Mouse (Mus musculus): ENCODE data around the gene Tiam1. TPM values are rescaled to one million over a fixed set of nuclear protein-coding genes. Genes with fewer than 3 reads are reported as not detected.

Tiam1 gene
- polyA plus RNA-seq, 1 experiment from 2014 or later: 10.7 TPM

GRCm38 (mm10) chr16:89848651-89849597 lies 294.6 kb downstream of the Tiam1 start:
- Histone ChIP-seq H3K36me3 (peaks cover 16% of the 10 kb centered on the region), H3K27ac (replicated peaks) (no peak overlapping the region), H3K4me3 (no peak overlapping the region), H3K4me1 (no peaks in the 10 kb centered on the region), H3K9me3 (peaks cover 5% of the 10 kb centered on the region; the same call in 1 of the 2 replicates), H3K27me3 (replicated peaks) (no peaks in the 10 kb centered on the region), H3K9ac (no peak overlapping the region), H3K4me2 (no peak overlapping the region)
- no peak for ATAC-seq (ENCODE audit: extremely low read depth, insufficient number of reproducible peaks, low FRiP score, low TSS enrichment)
- 78% methylated on average over 19 of the region's 19 CpGs for WGBS

GRCm38 (mm10) chr16:89848179-89848578 lies 295.4 kb downstream of the Tiam1 start:
- H3K27ac ChIP-seq (replicated peaks): no peak overlapping the region
- 83% methylated on average over 3 of the region's 3 CpGs for WGBS
- no peak for ATAC-seq (ENCODE audit: extremely low read depth, insufficient number of reproducible peaks, low FRiP score, low TSS enrichment)
- no peaks in the 10 kb centered on the region for H3K27me3 ChIP-seq (replicated peaks)
- peaks cover 5% of the 10 kb centered on the region; the same call in 1 of the 2 replicates for H3K9me3 ChIP-seq
- no peak overlapping the region for H3K4me3 ChIP-seq
- H3K36me3 ChIP-seq: peaks cover 16% of the 10 kb centered on the region
- H3K4me1 ChIP-seq: no peaks in the 10 kb centered on the region
- no peak overlapping the region for H3K4me2 ChIP-seq
- H3K9ac ChIP-seq: no peak overlapping the region

GRCm38 (mm10) chr16:89845461-89845860 lies 298.1 kb downstream of the Tiam1 start:
- Histone ChIP-seq H3K4me1 (no peaks in the 10 kb centered on the region), H3K4me2 (no peak overlapping the region), H3K9me3 (peaks cover 5% of the 10 kb centered on the region; the same call in 1 of the 2 replicates), H3K9ac (no peak overlapping the region), H3K27me3 (replicated peaks) (no peaks in the 10 kb centered on the region), H3K27ac (replicated peaks) (no peak overlapping the region), H3K4me3 (no peak overlapping the region), H3K36me3 (peaks cover 16% of the 10 kb centered on the region)
- no peak for ATAC-seq (ENCODE audit: extremely low read depth, insufficient number of reproducible peaks, low FRiP score, low TSS enrichment)
- WGBS: 74% methylated on average over 8 of the region's 8 CpGs

GRCm38 (mm10) chr16:89844580-89844979 lies 299.0 kb downstream of the Tiam1 start:
- no peak overlapping the region for H3K9ac ChIP-seq
- WGBS: 36% methylated on average over 5 of the region's 5 CpGs
- H3K36me3 ChIP-seq: peaks cover 16% of the 10 kb centered on the region
- H3K27me3 ChIP-seq (replicated peaks): no peaks in the 10 kb centered on the region
- no peak overlapping the region for H3K4me3 ChIP-seq
- no peak overlapping the region for H3K4me2 ChIP-seq
- peaks cover 6% of the 10 kb centered on the region for H3K4me1 ChIP-seq
- peak; percentile 37; the same call in 1 of the 2 replicates for ATAC-seq (ENCODE audit: extremely low read depth, insufficient number of reproducible peaks, low FRiP score, low TSS enrichment)
- H3K27ac ChIP-seq (replicated peaks): no peak overlapping the region
- peaks cover 5% of the 10 kb centered on the region; the same call in 1 of the 2 replicates for H3K9me3 ChIP-seq

GRCm38 (mm10) chr16:89841894-89842293 lies 301.7 kb downstream of the Tiam1 start:
- no peak overlapping the region for H3K4me3 ChIP-seq
- no peak overlapping the region for H3K27ac ChIP-seq (replicated peaks)
- WGBS: 52% methylated on average over 6 of the region's 6 CpGs
- H3K9me3 ChIP-seq: no peaks in the 10 kb centered on the region
- ATAC-seq (ENCODE audit: extremely low read depth, insufficient number of reproducible peaks, low FRiP score, low TSS enrichment): no peak
- H3K4me2 ChIP-seq: no peak overlapping the region
- no peaks in the 10 kb centered on the region for H3K36me3 ChIP-seq
- no peaks in the 10 kb centered on the region for H3K27me3 ChIP-seq (replicated peaks)
- no peak overlapping the region for H3K9ac ChIP-seq
- peaks cover 11% of the 10 kb centered on the region for H3K4me1 ChIP-seq

GRCm38 (mm10) chr16:89840361-89840760 lies 303.2 kb downstream of the Tiam1 start:
- Histone ChIP-seq H3K4me1 (peaks cover 15% of the 10 kb centered on the region), H3K36me3 (no peaks in the 10 kb centered on the region), H3K9ac (no peak overlapping the region), H3K27ac (replicated peaks) (no peak overlapping the region), H3K4me3 (no peak overlapping the region), H3K27me3 (replicated peaks) (no peaks in the 10 kb centered on the region), H3K4me2 (no peak overlapping the region), H3K9me3 (no peaks in the 10 kb centered on the region)
- no peak for ATAC-seq (ENCODE audit: extremely low read depth, insufficient number of reproducible peaks, low FRiP score, low TSS enrichment)
- WGBS: 78% methylated on average over 6 of the region's 6 CpGs

GRCm38 (mm10) chr16:89839829-89840228 lies 303.7 kb downstream of the Tiam1 start:
- 0 out of 2 replicates have a peak, but pooled peaks cover 3% of the 10 kb centered on the region for H3K36me3 ChIP-seq
- no peak for ATAC-seq (ENCODE audit: extremely low read depth, insufficient number of reproducible peaks, low FRiP score, low TSS enrichment)
- WGBS: 62% methylated on average over 5 of the region's 5 CpGs

GRCm38 (mm10) chr16:89837096-89837495 lies 306.5 kb downstream of the Tiam1 start:
- Histone ChIP-seq H3K36me3 (peaks cover 11% of the 10 kb centered on the region; the same call in 1 of the 2 replicates), H3K27ac (replicated peaks) (no peak overlapping the region), H3K9ac (no peak overlapping the region), H3K4me3 (no peak overlapping the region), H3K4me1 (peaks cover 15% of the 10 kb centered on the region), H3K4me2 (no peak overlapping the region), H3K27me3 (replicated peaks) (no peaks in the 10 kb centered on the region), H3K9me3 (no peaks in the 10 kb centered on the region)
- 40% methylated on average over 9 of the region's 9 CpGs for WGBS
- ATAC-seq (ENCODE audit: extremely low read depth, insufficient number of reproducible peaks, low FRiP score, low TSS enrichment): no peak

More at GRCm38 (mm10) chr16:89839829-89840228, 303.7 kb downstream of the Tiam1 start:
- no peak overlapping the region for H3K4me2 ChIP-seq
- no peak overlapping the region for H3K27ac ChIP-seq (replicated peaks)
- peaks cover 15% of the 10 kb centered on the region for H3K4me1 ChIP-seq
- no peaks in the 10 kb centered on the region for H3K27me3 ChIP-seq (replicated peaks)
- H3K9ac ChIP-seq: no peak overlapping the region
- H3K9me3 ChIP-seq: no peaks in the 10 kb centered on the region
- H3K4me3 ChIP-seq: no peak overlapping the region

GRCm38 (mm10) chr16:89835551-89835950 lies 308.0 kb downstream of the Tiam1 start:
- 51% methylated on average over 7 of the region's 7 CpGs for WGBS
- Histone ChIP-seq H3K4me2 (no peak overlapping the region), H3K27ac (replicated peaks) (no peak overlapping the region), H3K4me3 (no peak overlapping the region), H3K36me3 (peaks cover 11% of the 10 kb centered on the region; the same call in 1 of the 2 replicates), H3K4me1 (peaks cover 21% of the 10 kb centered on the region), H3K9me3 (no peaks in the 10 kb centered on the region), H3K9ac (no peak overlapping the region), H3K27me3 (replicated peaks) (no peaks in the 10 kb centered on the region)
- no peak for ATAC-seq (ENCODE audit: extremely low read depth, insufficient number of reproducible peaks, low FRiP score, low TSS enrichment)

- Histone ChIP-seq H3K27ac (replicated peaks) (no peak overlapping the region), H3K4me1 (peaks cover 39% of the 10 kb centered on the region), H3K27me3 (replicated peaks) (no peaks in the 10 kb centered on the region), H3K9me3 (no peaks in the 10 kb centered on the region), H3K4me2 (no peak overlapping the region), H3K9ac (no peak overlapping the region), H3K36me3 (peaks cover 11% of the 10 kb centered on the region; the same call in 1 of the 2 replicates), H3K4me3 (no peak overlapping the region)
- WGBS: 84% methylated on average over 11 of the region's 11 CpGs
- no peak for ATAC-seq (ENCODE audit: extremely low read depth, insufficient number of reproducible peaks, low FRiP score, low TSS enrichment)
Measured at GRCm38 (mm10) chr16:89833011-89833410, 310.6 kb downstream of the Tiam1 start.

GRCm38 (mm10) chr16:89831172-89831571 lies 312.4 kb downstream of the Tiam1 start:
- no peak overlapping the region; the same call in 1 of the 2 replicates for H3K4me3 ChIP-seq
- peaks cover 11% of the 10 kb centered on the region; the same call in 1 of the 2 replicates for H3K36me3 ChIP-seq
- peaks cover 47% of the 10 kb centered on the region for H3K4me1 ChIP-seq
- H3K27me3 ChIP-seq (replicated peaks): no peaks in the 10 kb centered on the region
- H3K4me2 ChIP-seq: peak overlapping the region; percentile 51
- peak overlapping the region; percentile 75; the same call in 1 of the 2 replicates for H3K27ac ChIP-seq (replicated peaks)
- H3K9me3 ChIP-seq: no peaks in the 10 kb centered on the region
- WGBS: 30% methylated on average over 10 of the region's 10 CpGs
- H3K9ac ChIP-seq: peak overlapping the region; percentile 61; the same call in 1 of the 2 replicates
- ATAC-seq (ENCODE audit: extremely low read depth, insufficient number of reproducible peaks, low FRiP score, low TSS enrichment): no peak
